Mouse (Mus musculus): ENCODE data around the gene Tmtc2. TPM values are rescaled to one million over a fixed set of nuclear protein-coding genes. Genes with fewer than 3 reads are reported as not detected.
"Not testable (repeated sequence)": the region's sequence is repeated elsewhere in the genome, so short reads cannot be mapped to it uniquely, and the experiment has no call there.

The Tmtc2 gene
- polyA plus RNA-seq, 1 experiment: 0.10 TPM

DNA sequence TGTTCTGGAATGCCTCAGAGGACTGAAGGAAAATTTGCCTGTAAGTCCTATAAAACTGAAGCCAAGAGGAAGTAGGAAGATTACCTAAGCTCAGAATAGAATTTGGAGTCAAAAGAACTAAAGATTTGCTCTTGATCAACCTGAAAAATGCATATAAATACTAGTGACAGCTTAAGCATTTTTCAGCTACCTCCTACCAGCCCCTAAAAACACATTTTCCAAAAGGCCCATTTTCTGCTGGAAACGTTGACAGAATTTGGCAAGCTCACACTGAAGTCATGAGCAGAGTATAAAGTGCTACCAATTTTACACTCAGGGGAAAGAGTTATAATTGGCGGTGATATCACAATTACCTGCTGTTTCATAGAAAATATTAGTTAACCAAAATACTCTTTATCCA is 285.8 kb downstream of the Tmtc2 start:
- no peaks in the 10 kb centered on the region for H3K36me3 ChIP-seq (replicated peaks; ENCODE audit: low read length)
- H3K4me3 ChIP-seq (replicated peaks): no peak overlapping the region
- no peaks in the 10 kb centered on the region for H3K4me1 ChIP-seq
- no peaks in the 10 kb centered on the region for H3K27me3 ChIP-seq (replicated peaks)
- no peak for TF ChIP-seq GATA1 (IDR thresholded peaks at IDR 0.05; ENCODE audit: borderline replicate concordance, low read length)
- TF ChIP-seq FLI1 (IDR thresholded peaks at IDR 0.05; ENCODE audit: low read length): no peak
- no peaks in the 10 kb centered on the region for H3K9me3 ChIP-seq

DNA sequence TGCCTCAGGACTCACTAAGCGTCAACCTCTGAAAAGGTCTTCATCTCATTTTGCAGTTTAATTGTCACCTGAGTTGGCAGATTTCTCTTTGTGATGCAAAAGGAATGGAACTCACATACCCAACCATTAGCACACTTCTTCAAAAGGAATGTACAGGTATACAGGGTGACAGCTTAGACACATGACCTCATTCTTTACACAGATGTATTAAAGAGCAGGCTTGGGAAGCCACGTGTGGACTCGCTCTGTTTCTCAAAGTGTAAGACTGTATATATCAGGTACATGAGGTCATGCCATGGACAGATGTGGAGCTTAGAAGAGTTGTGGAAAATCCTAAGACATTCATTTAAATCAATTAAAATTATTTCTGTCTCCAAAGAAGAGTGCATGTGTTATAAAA is 286.7 kb downstream of the Tmtc2 start:
- Histone ChIP-seq H3K9me3 (no peaks in the 10 kb centered on the region), H3K4me3 (replicated peaks) (no peak overlapping the region), H3K36me3 (replicated peaks; ENCODE audit: low read length) (no peaks in the 10 kb centered on the region), H3K27me3 (replicated peaks) (no peaks in the 10 kb centered on the region), H3K4me1 (no peaks in the 10 kb centered on the region)
- TF ChIP-seq FLI1 (IDR thresholded peaks at IDR 0.05; ENCODE audit: low read length) (no peak), GATA1 (IDR thresholded peaks at IDR 0.05; ENCODE audit: borderline replicate concordance, low read length) (no peak)

DNA sequence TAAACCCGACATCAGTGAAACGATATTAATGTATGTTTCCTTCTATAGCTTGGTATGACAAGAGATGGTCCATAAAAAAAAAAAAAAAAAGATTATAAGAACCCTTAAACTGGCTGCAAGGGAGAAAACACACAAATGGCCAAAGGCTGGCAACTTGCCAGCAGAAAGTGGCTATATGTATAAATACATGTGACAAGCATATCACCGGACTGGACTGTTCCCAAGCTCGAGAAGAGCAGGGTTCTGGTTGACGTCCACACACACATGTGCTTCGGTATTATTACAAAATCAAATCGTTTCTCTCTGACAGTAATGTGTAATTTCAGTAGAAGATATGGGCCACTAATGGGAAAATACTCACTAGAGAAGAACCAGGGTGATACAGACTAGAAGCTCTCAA is 287.2 kb downstream of the Tmtc2 start:
- Histone ChIP-seq H3K4me3 (replicated peaks) (no peak overlapping the region), H3K9me3 (no peaks in the 10 kb centered on the region), H3K36me3 (replicated peaks; ENCODE audit: low read length) (no peaks in the 10 kb centered on the region), H3K4me1 (no peaks in the 10 kb centered on the region), H3K27me3 (replicated peaks) (no peaks in the 10 kb centered on the region)
- TF ChIP-seq GATA1 (IDR thresholded peaks at IDR 0.05; ENCODE audit: borderline replicate concordance, low read length): no peak
- TF ChIP-seq FLI1 (IDR thresholded peaks at IDR 0.05; ENCODE audit: low read length): no peak

DNA sequence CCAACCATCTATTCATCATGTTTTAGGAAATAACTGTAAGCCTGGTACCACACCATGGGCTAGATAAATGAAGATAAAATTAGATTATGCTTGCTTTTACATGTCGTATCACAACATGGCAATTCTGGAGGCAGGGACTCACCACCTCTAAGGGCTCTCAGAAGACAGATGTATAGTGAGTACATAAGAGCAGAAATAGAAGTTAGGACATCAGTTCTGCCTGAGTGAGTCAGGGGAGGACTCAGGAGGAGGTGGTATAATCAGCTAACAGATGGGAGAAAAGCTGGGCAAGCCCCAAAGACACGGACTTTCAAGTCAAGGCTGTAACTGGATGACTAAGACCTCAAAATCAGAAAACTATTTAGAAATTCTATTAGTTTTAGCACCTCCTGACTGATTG is 288.0 kb downstream of the Tmtc2 start:
- H3K36me3 ChIP-seq (replicated peaks; ENCODE audit: low read length): no peaks in the 10 kb centered on the region
- no peaks in the 10 kb centered on the region for H3K9me3 ChIP-seq
- H3K27me3 ChIP-seq (replicated peaks): no peaks in the 10 kb centered on the region
- H3K4me3 ChIP-seq (replicated peaks): no peak overlapping the region
- TF ChIP-seq GATA1 (IDR thresholded peaks at IDR 0.05; ENCODE audit: borderline replicate concordance, low read length) (no peak), FLI1 (IDR thresholded peaks at IDR 0.05; ENCODE audit: low read length) (no peak)
- no peaks in the 10 kb centered on the region for H3K4me1 ChIP-seq

DNA sequence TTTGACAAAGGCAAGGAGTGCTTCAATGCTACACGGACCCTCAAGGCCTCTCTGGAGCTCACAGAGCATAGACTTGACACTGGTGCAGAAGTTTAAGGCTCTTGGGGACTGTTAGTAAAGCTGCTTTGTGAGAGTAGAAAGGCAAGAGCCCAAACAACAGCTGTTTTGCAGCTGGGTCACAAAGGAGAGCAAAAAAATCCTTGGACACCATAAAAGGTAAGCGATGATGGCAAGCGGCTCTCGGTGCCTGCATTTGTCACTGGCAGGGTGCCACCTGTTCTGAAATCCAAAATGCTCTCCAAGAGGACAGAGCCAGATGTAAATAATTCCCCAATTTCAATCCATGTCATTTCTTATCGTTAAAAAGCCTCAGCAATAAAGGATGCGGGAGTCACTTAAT is 290.1 kb downstream of the Tmtc2 start:
- H3K27me3 ChIP-seq (replicated peaks): no peaks in the 10 kb centered on the region
- H3K36me3 ChIP-seq (replicated peaks; ENCODE audit: low read length): no peaks in the 10 kb centered on the region
- H3K9me3 ChIP-seq: no peaks in the 10 kb centered on the region
- no peaks in the 10 kb centered on the region for H3K4me1 ChIP-seq
- no peak overlapping the region for H3K4me3 ChIP-seq (replicated peaks)
- TF ChIP-seq FLI1 (IDR thresholded peaks at IDR 0.05; ENCODE audit: low read length): no peak
- TF ChIP-seq GATA1 (IDR thresholded peaks at IDR 0.05; ENCODE audit: borderline replicate concordance, low read length): no peak

DNA sequence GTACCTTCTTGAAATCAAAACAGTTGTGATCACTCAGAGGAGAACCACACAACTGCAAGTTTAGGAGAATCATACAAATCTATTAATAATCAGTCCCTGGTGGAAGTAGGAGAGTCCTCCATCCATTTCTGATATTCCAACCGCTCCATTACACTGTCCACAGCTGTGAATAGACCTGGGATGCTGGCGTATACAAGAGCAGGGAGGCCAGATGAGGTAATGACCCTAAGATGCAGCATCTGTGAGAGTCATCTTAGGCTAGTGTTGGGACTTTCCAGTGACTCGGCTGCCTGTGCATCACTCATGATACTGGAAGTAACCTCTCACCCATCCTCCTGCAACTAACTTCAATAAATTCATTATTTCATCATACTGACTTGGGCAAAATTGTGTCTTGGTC is 293.3 kb downstream of the Tmtc2 start:
- no peaks in the 10 kb centered on the region for H3K36me3 ChIP-seq (replicated peaks; ENCODE audit: low read length)
- TF ChIP-seq GATA1 (IDR thresholded peaks at IDR 0.05; ENCODE audit: borderline replicate concordance, low read length) (no peak), FLI1 (IDR thresholded peaks at IDR 0.05; ENCODE audit: low read length) (no peak)
- H3K4me3 ChIP-seq (replicated peaks): no peak overlapping the region
- H3K27me3 ChIP-seq (replicated peaks): no peaks in the 10 kb centered on the region
- H3K4me1 ChIP-seq: no peaks in the 10 kb centered on the region
- no peaks in the 10 kb centered on the region for H3K9me3 ChIP-seq

DNA sequence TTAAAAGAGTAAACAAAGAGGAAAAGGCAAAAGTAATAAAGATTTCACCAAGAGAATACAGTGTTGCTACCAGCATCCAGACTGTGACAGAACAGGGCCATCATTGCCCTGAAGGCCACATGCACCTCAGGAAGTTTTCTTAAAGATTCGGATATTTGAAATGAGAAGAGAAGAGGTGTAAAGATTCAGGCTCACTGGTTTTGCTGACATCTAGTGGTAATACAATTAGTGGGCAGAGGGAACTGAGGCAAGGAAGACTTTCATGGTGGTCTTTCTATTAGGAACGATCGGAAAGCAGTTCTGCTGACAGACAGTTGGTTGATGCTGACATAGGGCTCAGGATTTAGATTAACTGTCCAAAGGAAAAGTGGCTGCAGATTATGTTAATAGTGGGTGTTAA is 314.2 kb downstream of the Tmtc2 start:
- no peaks in the 10 kb centered on the region for H3K9me3 ChIP-seq
- TF ChIP-seq FLI1 (IDR thresholded peaks at IDR 0.05; ENCODE audit: low read length): no peak
- TF ChIP-seq GATA1 (IDR thresholded peaks at IDR 0.05; ENCODE audit: borderline replicate concordance, low read length): no peak
- no peaks in the 10 kb centered on the region for H3K27me3 ChIP-seq (replicated peaks)
- H3K4me1 ChIP-seq: no peaks in the 10 kb centered on the region
- H3K36me3 ChIP-seq (replicated peaks; ENCODE audit: low read length): no peaks in the 10 kb centered on the region
- no peak overlapping the region for H3K4me3 ChIP-seq (replicated peaks)

DNA sequence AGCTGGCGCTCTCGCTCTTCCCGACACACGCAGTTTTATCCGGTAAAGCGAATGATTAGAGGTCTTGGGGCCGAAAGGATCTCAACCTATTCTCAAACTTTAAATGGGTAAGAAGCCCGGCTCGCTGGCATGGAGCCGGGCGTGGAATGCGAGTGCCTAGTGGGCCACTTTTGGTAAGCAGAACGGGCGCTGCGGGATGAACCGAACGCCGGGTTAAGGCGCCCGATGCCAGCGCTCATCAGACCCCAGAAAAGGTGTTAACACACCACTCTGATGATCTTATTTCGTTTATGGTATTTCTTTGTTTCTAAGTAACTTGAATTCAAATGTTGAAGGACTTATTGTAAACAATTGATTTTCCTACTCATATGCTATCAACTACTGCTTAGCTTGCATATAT is 336.0 kb downstream of the Tmtc2 start:
- not testable (repeated sequence) for H3K27me3 ChIP-seq (replicated peaks); H3K4me1 ChIP-seq; H3K36me3 ChIP-seq (replicated peaks; ENCODE audit: low read length); H3K4me3 ChIP-seq (replicated peaks); H3K9me3 ChIP-seq

DNA sequence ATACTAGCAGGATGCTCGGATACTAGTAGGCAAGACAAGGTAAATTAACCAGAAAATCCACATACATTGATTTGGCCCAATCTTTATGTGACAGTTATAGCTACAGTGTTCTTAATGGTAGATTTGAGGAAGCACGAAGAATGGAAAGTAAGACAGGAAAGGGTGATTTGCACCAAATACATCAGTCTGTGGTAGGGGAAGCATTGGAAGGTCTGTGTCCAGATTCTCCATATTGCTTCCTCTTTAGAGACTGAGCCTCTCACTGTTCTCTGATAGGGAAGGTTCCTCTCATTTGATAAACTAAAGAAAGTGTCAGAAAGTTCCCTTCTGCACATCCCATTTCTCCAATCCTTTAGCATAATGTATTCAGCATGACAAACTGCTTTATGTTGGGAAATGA is 341.4 kb downstream of the Tmtc2 start:
- TF ChIP-seq FLI1 (IDR thresholded peaks at IDR 0.05; ENCODE audit: low read length) (no peak), GATA1 (IDR thresholded peaks at IDR 0.05; ENCODE audit: borderline replicate concordance, low read length) (no peak)
- Histone ChIP-seq H3K36me3 (replicated peaks; ENCODE audit: low read length) (no peaks in the 10 kb centered on the region), H3K27me3 (replicated peaks) (no peaks in the 10 kb centered on the region), H3K9me3 (no peaks in the 10 kb centered on the region), H3K4me1 (peaks cover 7% of the 10 kb centered on the region; the same call in 1 of the 2 replicates), H3K4me3 (replicated peaks) (no peak overlapping the region)

DNA sequence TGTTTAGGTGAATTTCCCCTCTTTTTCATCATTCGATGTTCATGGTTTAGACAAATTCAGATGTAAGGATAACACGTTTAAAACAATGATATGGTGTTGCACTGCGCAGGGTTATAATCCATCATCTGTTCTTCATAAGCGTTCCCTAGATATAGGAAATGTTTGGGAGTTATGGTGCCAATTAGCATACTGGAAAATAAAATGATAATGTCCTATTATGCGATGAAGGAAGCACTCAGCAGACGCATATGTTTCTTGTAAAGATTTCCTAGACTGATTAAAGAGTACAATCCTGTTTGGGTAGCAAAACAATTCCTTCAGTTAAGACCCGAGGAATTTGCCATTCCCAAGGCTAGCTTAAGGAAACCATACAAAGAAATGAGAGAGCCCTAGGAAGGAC is 343.8 kb downstream of the Tmtc2 start:
- no peaks in the 10 kb centered on the region for H3K27me3 ChIP-seq (replicated peaks)
- no peaks in the 10 kb centered on the region for H3K9me3 ChIP-seq
- TF ChIP-seq GATA1 (IDR thresholded peaks at IDR 0.05; ENCODE audit: borderline replicate concordance, low read length) (no peak), FLI1 (IDR thresholded peaks at IDR 0.05; ENCODE audit: low read length) (no peak)
- no peaks in the 10 kb centered on the region for H3K36me3 ChIP-seq (replicated peaks; ENCODE audit: low read length)
- no peak overlapping the region for H3K4me3 ChIP-seq (replicated peaks)
- peaks cover 7% of the 10 kb centered on the region; the same call in 1 of the 2 replicates for H3K4me1 ChIP-seq

DNA sequence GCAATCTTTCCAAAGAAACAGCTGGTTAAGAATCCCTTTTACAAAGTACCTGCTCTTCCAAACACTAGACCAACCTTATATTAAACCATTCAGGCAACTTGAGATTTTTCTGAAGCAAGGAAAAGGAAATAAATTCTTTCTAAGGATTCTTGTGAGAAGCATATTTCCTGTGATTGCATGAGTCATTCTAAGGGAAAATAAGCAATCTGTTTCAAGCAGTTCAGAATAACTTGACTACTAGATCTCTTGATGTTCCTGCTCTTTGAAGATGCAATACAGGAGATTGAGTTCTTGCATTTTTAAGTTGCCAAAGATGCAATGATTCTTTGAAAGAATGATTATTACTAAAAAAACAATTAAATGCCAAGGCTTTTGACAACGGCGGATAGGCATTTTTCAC is 345.6 kb downstream of the Tmtc2 start:
- Histone ChIP-seq H3K9me3 (no peaks in the 10 kb centered on the region), H3K27me3 (replicated peaks) (no peaks in the 10 kb centered on the region), H3K4me3 (replicated peaks) (no peak overlapping the region), H3K4me1 (peaks cover 7% of the 10 kb centered on the region; the same call in 1 of the 2 replicates), H3K36me3 (replicated peaks; ENCODE audit: low read length) (no peaks in the 10 kb centered on the region)
- TF ChIP-seq FLI1 (IDR thresholded peaks at IDR 0.05; ENCODE audit: low read length): no peak
- TF ChIP-seq GATA1 (IDR thresholded peaks at IDR 0.05; ENCODE audit: borderline replicate concordance, low read length): no peak

All from megakaryocyte, embryonic 14.5 days (primary cell).